Mouse (Mus musculus) stomach, postnatal 0 days (tissue): ENCODE measurements at regions not wholly inside any gene's neighbourhood (a gene's known extent, or its start where the extent isn't known, plus 50 kb on each side); places are given as distances from the start of the nearest gene placed in this dataset.

Experiments used
- ATAC-seq: fragments of 200-750 bp; cut with Nextera tagmentation; 2 replicates; pipeline ENCODE4 v1.8.0; 2017; ENCODE audit not compliant: low FRiP score, low TSS enrichment
- DNase-seq: peaks from one replicate; pipeline ENCODE4 v3.0.0-alpha.2; 2016; ENCODE audit warnings: low spot score
- H3K27ac ChIP-seq: fragments of 300-500 bp; sonication (generic); replicated peaks from 2 replicates; pipeline ENCODE4 v1.5.1; 2014; ENCODE audit warnings: mild to moderate bottlenecking, control low read depth
- H3K27me3 ChIP-seq: fragments of 300-500 bp; sonication (generic); 2 replicates; pipeline ENCODE4 v1.6.1; 2014; ENCODE audit warnings: low read length; ENCODE audit not compliant: control insufficient read depth, insufficient read depth
- H3K36me3 ChIP-seq: fragments of 300-500 bp; sonication (generic); 2 replicates; pipeline ENCODE4 v1.6.1; 2014; ENCODE audit warnings: low read length, mixed read lengths; ENCODE audit not compliant: control insufficient read depth, insufficient read depth
- H3K4me1 ChIP-seq: fragments of 300-500 bp; sonication (generic); replicated peaks from 2 replicates; pipeline ENCODE4 v1.6.1; 2014; ENCODE audit warnings: antibody characterized with exemption; ENCODE audit not compliant: control insufficient read depth, insufficient read depth
- H3K4me2 ChIP-seq: fragments of 300-500 bp; sonication (generic); replicated peaks from 2 replicates; pipeline ENCODE4 v1.6.1; 2014; ENCODE audit warnings: low read depth, mild to moderate bottlenecking, control low read depth, moderate library complexity
- H3K4me3 ChIP-seq: fragments of 300-500 bp; sonication (generic); 2 replicates; pipeline ENCODE4 v1.5.1; 2014; ENCODE audit warnings: low read depth, low read length, control low read depth
- H3K9ac ChIP-seq: fragments of 300-500 bp; sonication (generic); 2 replicates; pipeline ENCODE4 v1.6.1; 2014; ENCODE audit warnings: mild to moderate bottlenecking, low read length, control low read depth, mixed read lengths
- H3K9me3 ChIP-seq: fragments of 300-500 bp; sonication (generic); 2 replicates; pipeline ENCODE4 v1.6.1; 2016; ENCODE audit warnings: low read length; ENCODE audit not compliant: control insufficient read depth
- CTCF ChIP-seq: IDR thresholded peaks from 2 replicates; pipeline ENCODE4 v1.5.1; 2016; ENCODE audit warnings: antibody characterized with exemption, low read depth, mild to moderate bottlenecking, moderate library complexity
- EP300 ChIP-seq: optimal IDR thresholded peaks from 2 replicates; pipeline ENCODE3; 2016; ENCODE audit warnings: antibody characterized with exemption
- WGBS: fragments of 180-500 bp; shearing (Covaris S2); extraction: QIAGEN DNeasy Blood & Tissue Kit; methylation state at CpG from one replicate; pipeline ENCODE4 v1.1.7; 2014; 5-methylcytosine and 5-hydroxymethylcytosine counted together

GRCm38 (mm10) chr3:15224452-15224851 lies 107.7 kb downstream of the Gm9733 start:
- WGBS = 41% methylated on average over 1 of the region's 1 CpGs
- DNase-seq = no peak
- Histone ChIP-seq H3K9ac (no peak overlapping the region), H3K4me2 (no peak overlapping the region), H3K36me3 (no peaks in the 10 kb centered on the region), H3K9me3 (no peaks in the 10 kb centered on the region), H3K27me3 (no peaks in the 10 kb centered on the region), H3K4me1 (no peaks in the 10 kb centered on the region), H3K4me3 (no peak overlapping the region), H3K27ac (no peak overlapping the region)
- no peak for ATAC-seq
- TF ChIP-seq EP300 = no peak
- TF ChIP-seq CTCF = no peak

GRCm38 (mm10) chr3:15228641-15229040 lies 103.5 kb downstream of the Gm9733 start:
- TF ChIP-seq EP300 (no peak), CTCF (no peak)
- WGBS = 56% methylated on average over 2 of the region's 2 CpGs
- Histone ChIP-seq H3K27ac (no peak overlapping the region), H3K36me3 (no peaks in the 10 kb centered on the region), H3K4me2 (no peak overlapping the region), H3K9ac (no peak overlapping the region), H3K9me3 (no peaks in the 10 kb centered on the region), H3K27me3 (no peaks in the 10 kb centered on the region), H3K4me3 (no peak overlapping the region), H3K4me1 (no peaks in the 10 kb centered on the region)
- DNase-seq (no peak), ATAC-seq (no peak)

GRCm38 (mm10) chr3:15230204-15230603 lies 101.9 kb downstream of the Gm9733 start:
- Histone ChIP-seq H3K9me3 (no peaks in the 10 kb centered on the region), H3K9ac (no peak overlapping the region), H3K27ac (no peak overlapping the region), H3K4me2 (no peak overlapping the region), H3K4me3 (no peak overlapping the region), H3K27me3 (no peaks in the 10 kb centered on the region), H3K4me1 (no peaks in the 10 kb centered on the region), H3K36me3 (no peaks in the 10 kb centered on the region)
- ATAC-seq (no peak), DNase-seq (no peak)
- no peak for TF ChIP-seq EP300
- TF ChIP-seq CTCF = no peak
- WGBS = 78% methylated on average over 6 of the region's 6 CpGs

GRCm38 (mm10) chr3:15231433-15231832 lies 100.7 kb downstream of the Gm9733 start:
- H3K4me1 ChIP-seq = no peaks in the 10 kb centered on the region
- no peak overlapping the region for H3K27ac ChIP-seq
- TF ChIP-seq EP300 (no peak), CTCF (no peak)
- no peaks in the 10 kb centered on the region for H3K36me3 ChIP-seq
- DNase-seq = no peak
- no peak for ATAC-seq
- no peaks in the 10 kb centered on the region for H3K27me3 ChIP-seq
- no peak overlapping the region for H3K4me2 ChIP-seq
- H3K9ac ChIP-seq = no peak overlapping the region
- no peaks in the 10 kb centered on the region for H3K9me3 ChIP-seq
- H3K4me3 ChIP-seq = no peak overlapping the region
- WGBS = 28% methylated on average over 3 of the region's 3 CpGs

GRCm38 (mm10) chr3:15237817-15238432 lies 94.2 kb downstream of the Gm9733 start:
- TF ChIP-seq CTCF = no peak
- TF ChIP-seq EP300 = no peak
- no peaks in the 10 kb centered on the region for H3K36me3 ChIP-seq
- no peaks in the 10 kb centered on the region for H3K9me3 ChIP-seq
- H3K9ac ChIP-seq = no peak overlapping the region
- DNase-seq (no peak), ATAC-seq (no peak)
- no peak overlapping the region for H3K4me2 ChIP-seq
- no peak overlapping the region for H3K4me3 ChIP-seq
- WGBS = 63% methylated on average over 5 of the region's 5 CpGs
- no peak overlapping the region for H3K27ac ChIP-seq
- H3K27me3 ChIP-seq = no peaks in the 10 kb centered on the region
- no peaks in the 10 kb centered on the region for H3K4me1 ChIP-seq

- no peak overlapping the region for H3K4me3 ChIP-seq
- no peak overlapping the region for H3K27ac ChIP-seq
- no peaks in the 10 kb centered on the region for H3K27me3 ChIP-seq
- H3K36me3 ChIP-seq = no peaks in the 10 kb centered on the region
- no peaks in the 10 kb centered on the region for H3K4me1 ChIP-seq
- no peak for DNase-seq
- TF ChIP-seq EP300 (no peak), CTCF (no peak)
- H3K9me3 ChIP-seq = no peaks in the 10 kb centered on the region
- ATAC-seq = no peak
- H3K9ac ChIP-seq = no peak overlapping the region
- H3K4me2 ChIP-seq = no peak overlapping the region
Observed at GRCm38 (mm10) chr3:15242388-15242787, 89.7 kb downstream of the Gm9733 start.
